Mouse (Mus musculus): ENCODE data around the gene Pafah1b3.

GRCm38 (mm10) chr7:25293191-25293739 lies 4.5 kb downstream of the Pafah1b3 start:
- TF ChIP-seq CTCF (IDR thresholded peaks at IDR 0.05; ENCODE audit: insufficient read depth, low read length): no peak
- no peak for TF ChIP-seq POLR2A (IDR thresholded peaks at IDR 0.05; ENCODE audit: borderline replicate concordance, extremely low read depth, low read depth, low read length)
